Mouse (Mus musculus) layer of hippocampus, adult 9-10 months (tissue): ENCODE measurements at regions not wholly inside any gene's neighbourhood (a gene's known extent, or its start where the extent isn't known, plus 50 kb on each side); places are given as distances from the start of the nearest gene placed in this dataset.
A peak's percentile ranks its signal among the peaks of the same experiment; 100 is the strongest.

Source experiments
- DNase-seq: peaks from one replicate; pipeline ENCODE4 v3.0.0; 2022; ENCODE audit warnings: low spot score

- DNase-seq = no peak
Observed at GRCm38 (mm10) chr3:140059522-140060110, 854.1 kb downstream of the Stpg2 start.

- no peak for DNase-seq
Observed at GRCm38 (mm10) chr3:140061769-140062381, 856.4 kb downstream of the Stpg2 start.

GRCm38 (mm10) chr3:140062880-140063279 is 857.4 kb downstream of the Stpg2 start:
- DNase-seq = no peak

GRCm38 (mm10) chr3:140084333-140084732 is 878.8 kb downstream of the Stpg2 start:
- no peak for DNase-seq

- no peak for DNase-seq
Observed at GRCm38 (mm10) chr3:140085385-140085784, 879.9 kb downstream of the Stpg2 start.

GRCm38 (mm10) chr3:140088019-140088418 is 882.5 kb downstream of the Stpg2 start:
- DNase-seq = no peak

GRCm38 (mm10) chr3:140091900-140092299 is 886.4 kb downstream of the Stpg2 start:
- no peak for DNase-seq

- no peak for DNase-seq
Observed at GRCm38 (mm10) chr3:140096854-140097540, 891.5 kb downstream of the Stpg2 start.

- DNase-seq = no peak
Observed at GRCm38 (mm10) chr3:140109401-140109800, 903.9 kb downstream of the Stpg2 start.

GRCm38 (mm10) chr3:140111414-140112172 is 906.1 kb downstream of the Stpg2 start:
- no peak for DNase-seq

- no peak for DNase-seq
Observed at GRCm38 (mm10) chr3:140115116-140115515, 909.6 kb downstream of the Stpg2 start.

- no peak for DNase-seq
Observed at GRCm38 (mm10) chr3:140127310-140127709, 921.8 kb downstream of the Stpg2 start.

GRCm38 (mm10) chr3:140129065-140129778 is 923.7 kb downstream of the Stpg2 start:
- DNase-seq = no peak

GRCm38 (mm10) chr3:140143900-140144299 is 938.4 kb downstream of the Stpg2 start:
- no peak for DNase-seq

- DNase-seq = no peak
Observed at GRCm38 (mm10) chr3:140147158-140147933, 941.9 kb downstream of the Stpg2 start.

- no peak for DNase-seq
Observed at GRCm38 (mm10) chr3:140150530-140150951, 945.0 kb downstream of the Stpg2 start.

- peak; percentile 75 for DNase-seq
Observed at GRCm38 (mm10) chr3:140179471-140179870, 974.0 kb downstream of the Stpg2 start.

- DNase-seq = no peak
Observed at GRCm38 (mm10) chr3:140182690-140183089, 977.2 kb downstream of the Stpg2 start.

GRCm38 (mm10) chr3:140184899-140185525 is 979.5 kb downstream of the Stpg2 start:
- DNase-seq = no peak

GRCm38 (mm10) chr3:140205914-140206313 is 1000.4 kb downstream of the Stpg2 start:
- no peak for DNase-seq

- DNase-seq = no peak
Observed at GRCm38 (mm10) chr3:140221478-140221877, 990.7 kb downstream of the Pdha2 start.
